Mouse (Mus musculus) forebrain, embryonic 13.5 days (tissue): Measurements from ENCODE around the gene Ackr3. TPM values are rescaled to one million over a fixed set of nuclear protein-coding genes. Genes with fewer than 3 reads are reported as not detected.

Experiments
- ATAC-seq: fragments of 200-750 bp; cut with Nextera tagmentation; 2 replicates; pipeline ENCODE4 v1.8.0; 2017
- H3K27ac ChIP-seq: fragments of 300-500 bp; sonication (generic); 2 replicates; pipeline ENCODE4 v1.5.1; 2015; ENCODE audit warnings: inconsistent platforms, mild to moderate bottlenecking, moderate library complexity
- H3K27me3 ChIP-seq: fragments of 300-500 bp; sonication (generic); 2 replicates; pipeline ENCODE4 v1.6.1; 2015; ENCODE audit warnings: mild to moderate bottlenecking, inconsistent platforms
- H3K36me3 ChIP-seq: fragments of 300-500 bp; sonication (generic); 2 replicates; pipeline ENCODE4 v1.6.1; 2015; ENCODE audit warnings: mild to moderate bottlenecking, inconsistent platforms; ENCODE audit not compliant: poor library complexity, severe bottlenecking
- H3K4me1 ChIP-seq: fragments of 300-500 bp; sonication (generic); 2 replicates; pipeline ENCODE4 v1.6.1; 2015; ENCODE audit warnings: inconsistent platforms
- H3K4me2 ChIP-seq: fragments of 300-500 bp; sonication (generic); 2 replicates; pipeline ENCODE4 v1.6.1; 2015; ENCODE audit warnings: inconsistent platforms, mild to moderate bottlenecking, moderate library complexity
- H3K4me3 ChIP-seq: fragments of 300-500 bp; sonication (generic); 2 replicates; pipeline ENCODE4 v1.5.1; 2015; ENCODE audit warnings: mild to moderate bottlenecking, inconsistent platforms
- H3K9ac ChIP-seq: fragments of 300-500 bp; sonication (generic); 2 replicates; pipeline ENCODE4 v1.6.1; 2015; ENCODE audit warnings: mild to moderate bottlenecking, inconsistent platforms
- H3K9me3 ChIP-seq: fragments of 300-500 bp; sonication (generic); replicated peaks from 2 replicates; pipeline ENCODE4 v1.6.1; 2016; ENCODE audit warnings: inconsistent platforms
- WGBS: fragments of 180-500 bp; shearing (Covaris S2); methylation state at CpG from one replicate; pipeline ENCODE4 v1.1.7; 2015; 5-methylcytosine and 5-hydroxymethylcytosine counted together
- polyA plus RNA-seq: library from polyadenylated mRNA; unstranded; fragments of >200 nt; fragmentation: Nextera tagmentation; extraction: Ambion mirVana; gene quantifications from 2 replicates; pipeline ENCODE4 v1.2.1, GENCODE M21; 2015

Gene Ackr3
- polyA plus RNA-seq, 1 experiment from 2014 or later: 28.5 TPM

- Histone ChIP-seq H3K27ac (no peak overlapping the region), H3K4me2 (no peak overlapping the region), H3K4me3 (no peak overlapping the region), H3K4me1 (peaks cover 17% of the 10 kb centered on the region), H3K36me3 (no peaks in the 10 kb centered on the region), H3K27me3 (no peaks in the 10 kb centered on the region), H3K9me3 (no peaks in the 10 kb centered on the region), H3K9ac (no peak overlapping the region)
- no peak for ATAC-seq
- WGBS: 66% methylated on average over 1 of the region's 1 CpGs
Observed at GRCm38 (mm10) chr1:90246800-90247199, 43.0 kb downstream of the Ackr3 start.

GRCm38 (mm10) chr1:90247234-90247633 lies 43.5 kb downstream of the Ackr3 start:
- no peak overlapping the region for H3K27ac ChIP-seq

GRCm38 (mm10) chr1:90247756-90248541 lies 44.2 kb downstream of the Ackr3 start:
- no peak for ATAC-seq
- Histone ChIP-seq H3K9me3 (no peaks in the 10 kb centered on the region), H3K4me3 (no peak overlapping the region), H3K36me3 (no peaks in the 10 kb centered on the region), H3K27me3 (no peaks in the 10 kb centered on the region), H3K4me1 (peaks cover 25% of the 10 kb centered on the region), H3K4me2 (no peak overlapping the region), H3K9ac (no peak overlapping the region), H3K27ac (no peak overlapping the region)
- 91% methylated on average over 8 of the region's 8 CpGs for WGBS

More at GRCm38 (mm10) chr1:90247234-90247633, 43.5 kb downstream of the Ackr3 start:
- H3K4me2 ChIP-seq: no peak overlapping the region
- no peaks in the 10 kb centered on the region for H3K27me3 ChIP-seq
- H3K9ac ChIP-seq: no peak overlapping the region
- no peaks in the 10 kb centered on the region for H3K36me3 ChIP-seq
- WGBS: 81% methylated on average over 4 of the region's 4 CpGs
- no peaks in the 10 kb centered on the region for H3K9me3 ChIP-seq
- no peak for ATAC-seq
- H3K4me3 ChIP-seq: no peak overlapping the region
- peaks cover 21% of the 10 kb centered on the region for H3K4me1 ChIP-seq

GRCm38 (mm10) chr1:90248966-90249735 lies 45.4 kb downstream of the Ackr3 start:
- Histone ChIP-seq H3K9ac (no peak overlapping the region), H3K27ac (no peak overlapping the region), H3K4me3 (no peak overlapping the region), H3K9me3 (no peaks in the 10 kb centered on the region), H3K4me1 (peaks cover 25% of the 10 kb centered on the region), H3K4me2 (no peak overlapping the region), H3K27me3 (no peaks in the 10 kb centered on the region), H3K36me3 (no peaks in the 10 kb centered on the region)
- WGBS: 68% methylated on average over 9 of the region's 9 CpGs
- ATAC-seq: no peak

- no peak for ATAC-seq
- peaks cover 25% of the 10 kb centered on the region for H3K4me1 ChIP-seq
- no peak overlapping the region for H3K4me2 ChIP-seq
- H3K9ac ChIP-seq: no peak overlapping the region
- no peak overlapping the region for H3K4me3 ChIP-seq
- no peaks in the 10 kb centered on the region for H3K9me3 ChIP-seq
- no peak overlapping the region for H3K27ac ChIP-seq
- H3K27me3 ChIP-seq: no peaks in the 10 kb centered on the region
- H3K36me3 ChIP-seq: no peaks in the 10 kb centered on the region
- 88% methylated on average over 6 of the region's 6 CpGs for WGBS
Observed at GRCm38 (mm10) chr1:90250419-90250818, 46.6 kb downstream of the Ackr3 start.

GRCm38 (mm10) chr1:90251156-90251555 lies 47.4 kb downstream of the Ackr3 start:
- Histone ChIP-seq H3K36me3 (no peaks in the 10 kb centered on the region), H3K4me1 (peaks cover 25% of the 10 kb centered on the region), H3K4me3 (no peak overlapping the region), H3K9ac (no peak overlapping the region), H3K4me2 (no peak overlapping the region), H3K27ac (no peak overlapping the region), H3K9me3 (no peaks in the 10 kb centered on the region), H3K27me3 (no peaks in the 10 kb centered on the region)
- ATAC-seq: no peak
- 84% methylated on average over 3 of the region's 3 CpGs for WGBS

GRCm38 (mm10) chr1:90253465-90253864 lies 49.7 kb downstream of the Ackr3 start:
- no peak for ATAC-seq
- H3K4me1 ChIP-seq: peaks cover 25% of the 10 kb centered on the region
- no peak overlapping the region for H3K9ac ChIP-seq
- 87% methylated on average over 10 of the region's 10 CpGs for WGBS
- no peaks in the 10 kb centered on the region for H3K9me3 ChIP-seq
- H3K27me3 ChIP-seq: no peaks in the 10 kb centered on the region
- H3K4me2 ChIP-seq: no peak overlapping the region
- no peak overlapping the region for H3K27ac ChIP-seq
- no peaks in the 10 kb centered on the region for H3K36me3 ChIP-seq
- H3K4me3 ChIP-seq: no peak overlapping the region

- H3K4me3 ChIP-seq: no peak overlapping the region
- no peaks in the 10 kb centered on the region for H3K36me3 ChIP-seq
- no peak overlapping the region for H3K9ac ChIP-seq
- no peaks in the 10 kb centered on the region for H3K4me1 ChIP-seq
- H3K4me2 ChIP-seq: no peak overlapping the region
- WGBS: 89% methylated on average over 11 of the region's 11 CpGs
- ATAC-seq: no peak
- no peaks in the 10 kb centered on the region for H3K9me3 ChIP-seq
- no peak overlapping the region for H3K27ac ChIP-seq
- no peaks in the 10 kb centered on the region for H3K27me3 ChIP-seq
Observed at GRCm38 (mm10) chr1:90258253-90258887, 54.6 kb downstream of the Ackr3 start.

- WGBS: 94% methylated on average over 11 of the region's 11 CpGs
- Histone ChIP-seq H3K4me2 (no peak overlapping the region), H3K4me3 (no peak overlapping the region), H3K27me3 (no peaks in the 10 kb centered on the region), H3K4me1 (no peaks in the 10 kb centered on the region), H3K27ac (no peak overlapping the region), H3K9me3 (no peaks in the 10 kb centered on the region), H3K36me3 (no peaks in the 10 kb centered on the region), H3K9ac (no peak overlapping the region)
- ATAC-seq: no peak
Observed at GRCm38 (mm10) chr1:90260704-90261581, 57.2 kb downstream of the Ackr3 start.

GRCm38 (mm10) chr1:90262380-90262779 lies 58.6 kb downstream of the Ackr3 start:
- H3K27ac ChIP-seq: no peak overlapping the region
- no peak for ATAC-seq
- WGBS: 86% methylated on average over 8 of the region's 8 CpGs
- no peak overlapping the region for H3K4me3 ChIP-seq
- H3K4me1 ChIP-seq: no peaks in the 10 kb centered on the region
- no peaks in the 10 kb centered on the region for H3K27me3 ChIP-seq
- H3K4me2 ChIP-seq: no peak overlapping the region
- H3K36me3 ChIP-seq: no peaks in the 10 kb centered on the region
- H3K9ac ChIP-seq: no peak overlapping the region
- no peaks in the 10 kb centered on the region for H3K9me3 ChIP-seq
